Mouse (Mus musculus): ENCODE measurements around the gene Gpr180. TPM values are rescaled to one million over a fixed set of nuclear protein-coding genes. Genes with fewer than 3 reads are reported as not detected.

The Gpr180 gene
- polyA plus RNA-seq, 1 experiment: 14.5 TPM

GRCm38 (mm10) chr14:118203031-118203430 lies 66.1 kb downstream of the Gpr180 start:
- TF ChIP-seq CTCF (IDR thresholded peaks at IDR 0.05; ENCODE audit: extremely low read depth, insufficient read depth, insufficient read length, insufficient replicate concordance) (peak; percentile 19; the same call in 1 of the 2 replicates), POLR2A (IDR thresholded peaks at IDR 0.05; ENCODE audit: low read depth, low read length) (no peak)

GRCm38 (mm10) chr14:118207347-118207746 lies 70.4 kb downstream of the Gpr180 start:
- DNase-seq (ENCODE audit: low read depth in 1 of 2, low spot score in 2 of 2): no peak
- TF ChIP-seq CTCF (IDR thresholded peaks at IDR 0.05; ENCODE audit: extremely low read depth, insufficient read depth, insufficient read length, insufficient replicate concordance) (no peak), POLR2A (IDR thresholded peaks at IDR 0.05; ENCODE audit: low read depth, low read length) (no peak)
- Histone ChIP-seq H3K27me3 (ENCODE audit: control insufficient read depth, insufficient read depth, low read length) (no peaks in the 10 kb centered on the region), H3K4me3 (ENCODE audit: extremely low read depth, insufficient read depth, insufficient read length) (no peak overlapping the region), H3K4me1 (ENCODE audit: control insufficient read depth, insufficient read depth, insufficient read length) (no peaks in the 10 kb centered on the region), H3K36me3 (ENCODE audit: control insufficient read depth, insufficient read depth, low read length) (no peaks in the 10 kb centered on the region), H3K27ac (ENCODE audit: insufficient read depth, low read length) (no peak overlapping the region)
- WGBS: 83% methylated on average over 3 of the region's 3 CpGs

More at GRCm38 (mm10) chr14:118203031-118203430, 66.1 kb downstream of the Gpr180 start:
- peak in 1 of 2 experiments; percentile 21 for DNase-seq (ENCODE audit: low read depth in 1 of 2, low spot score in 2 of 2)
- 79% methylated on average over 7 of the region's 7 CpGs for WGBS
- H3K4me1 ChIP-seq (ENCODE audit: control insufficient read depth, insufficient read depth, insufficient read length): no peaks in the 10 kb centered on the region
- H3K4me3 ChIP-seq (ENCODE audit: extremely low read depth, insufficient read depth, insufficient read length): no peak overlapping the region
- H3K27ac ChIP-seq (ENCODE audit: insufficient read depth, low read length): no peak overlapping the region
- no peaks in the 10 kb centered on the region for H3K27me3 ChIP-seq (ENCODE audit: control insufficient read depth, insufficient read depth, low read length)
- no peaks in the 10 kb centered on the region for H3K36me3 ChIP-seq (ENCODE audit: control insufficient read depth, insufficient read depth, low read length)

- Histone ChIP-seq H3K27ac (ENCODE audit: insufficient read depth, low read length) (no peak overlapping the region), H3K4me1 (ENCODE audit: control insufficient read depth, insufficient read depth, insufficient read length) (no peaks in the 10 kb centered on the region), H3K4me3 (ENCODE audit: extremely low read depth, insufficient read depth, insufficient read length) (no peak overlapping the region), H3K27me3 (ENCODE audit: control insufficient read depth, insufficient read depth, low read length) (no peaks in the 10 kb centered on the region), H3K36me3 (ENCODE audit: control insufficient read depth, insufficient read depth, low read length) (no peaks in the 10 kb centered on the region)
- WGBS: 25% methylated on average over 5 of the region's 5 CpGs
- DNase-seq (ENCODE audit: low read depth in 1 of 2, low spot score in 2 of 2): no peak
- TF ChIP-seq CTCF (IDR thresholded peaks at IDR 0.05; ENCODE audit: extremely low read depth, insufficient read depth, insufficient read length, insufficient replicate concordance) (no peak), POLR2A (IDR thresholded peaks at IDR 0.05; ENCODE audit: low read depth, low read length) (no peak)
These were observed 72.7 kb downstream of the Gpr180 start for GRCm38 (mm10) chr14:118209642-118210041.

- TF ChIP-seq CTCF (IDR thresholded peaks at IDR 0.05; ENCODE audit: extremely low read depth, insufficient read depth, insufficient read length, insufficient replicate concordance) (no peak), POLR2A (IDR thresholded peaks at IDR 0.05; ENCODE audit: low read depth, low read length) (no peak)
- H3K4me3 ChIP-seq (ENCODE audit: extremely low read depth, insufficient read depth, insufficient read length): no peak overlapping the region
- H3K4me1 ChIP-seq (ENCODE audit: control insufficient read depth, insufficient read depth, insufficient read length): no peaks in the 10 kb centered on the region
- 83% methylated on average over 15 of the region's 15 CpGs for WGBS
- H3K27me3 ChIP-seq (ENCODE audit: control insufficient read depth, insufficient read depth, low read length): no peaks in the 10 kb centered on the region
- H3K36me3 ChIP-seq (ENCODE audit: control insufficient read depth, insufficient read depth, low read length): no peaks in the 10 kb centered on the region
- H3K27ac ChIP-seq (ENCODE audit: insufficient read depth, low read length): no peak overlapping the region
- DNase-seq (ENCODE audit: low read depth in 1 of 2, low spot score in 2 of 2): no peak
These were observed 75.3 kb downstream of the Gpr180 start for GRCm38 (mm10) chr14:118212188-118212804.

Other genes with a start within 250 kb of the Gpr180 start
- gene Dct, start 84.9 kb upstream of the Gpr180 start, polyA plus RNA-seq (2012; rRNA removed): 10.4 TPM in 1 of 2 replicates, not detected in the other
- 4.0 and 5.3 TPM in 2 replicates for gene Tgds, start 4.4 kb upstream of the Gpr180 start, polyA plus RNA-seq (2012; rRNA removed)
- gene Sox21, start 99.9 kb downstream of the Gpr180 start, polyA plus RNA-seq (2012; rRNA removed): not detected in 2 replicates
- gene Gm9376, start 129.8 kb downstream of the Gpr180 start, polyA plus RNA-seq (2012; rRNA removed): not detected in 2 replicates